Mouse (Mus musculus) gastrocnemius, postnatal 36 days (tissue): ENCODE measurements around the gene Fgfr2. TPM values are rescaled to one million over a fixed set of nuclear protein-coding genes. Genes with fewer than 3 reads are reported as not detected.
"Not testable (repeated sequence)": the region's sequence is repeated elsewhere in the genome, so short reads cannot be mapped to it uniquely, and the experiment has no call there.

ENCODE experiments used
- DNase-seq, 2 experiments: peaks; one replicate each; pipeline ENCODE4 v3.0.0; 2022
- intact Hi-C: fragments of 180-260 bp; cut with DNase I; formaldehyde crosslinking; loops from one replicate; pipeline ENCODE4 v1.15.1; 2025
- total RNA-seq, 2 experiments: library from RNA; stranded (reverse); gene quantifications; 2 replicates each; pipeline ENCODE4 v1.2.3; 2021

Fgfr2 gene
- total RNA-seq, 2 experiments from 2014 or later, result 0.28 to 0.49 TPM

DNA sequence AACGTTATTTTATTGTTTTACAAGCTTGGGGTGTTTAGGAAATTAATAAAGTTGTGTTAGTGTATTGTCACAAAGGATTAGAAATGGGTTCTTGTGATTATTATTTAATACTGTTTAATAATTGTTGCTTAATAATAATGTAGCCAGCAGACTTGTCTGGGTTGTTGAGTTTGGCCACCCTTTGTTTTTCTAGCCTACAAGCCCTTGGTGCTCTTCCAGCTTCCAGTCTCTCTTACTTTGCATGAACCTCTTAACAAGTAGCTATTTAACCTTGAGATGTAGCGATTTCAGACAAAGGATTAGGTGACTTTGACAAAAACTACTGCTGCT is 1711.2 kb downstream of the Fgfr2 start:
- DNase-seq, result no peak
- intact Hi-C loops, result loop anchor here (5.0 kb wide), 2 partner anchors 40 to 145 kb away; partner anchors contain the start of gene Pstk

GRCm38 (mm10) chr7:131411221-131411940 is 1711.8 kb downstream of the Fgfr2 start:
- intact Hi-C loops, result loop anchor here (5.0 kb wide), 2 partner anchors 39 to 146 kb away; partner anchors contain the start of gene Pstk
- no peak for DNase-seq

DNA sequence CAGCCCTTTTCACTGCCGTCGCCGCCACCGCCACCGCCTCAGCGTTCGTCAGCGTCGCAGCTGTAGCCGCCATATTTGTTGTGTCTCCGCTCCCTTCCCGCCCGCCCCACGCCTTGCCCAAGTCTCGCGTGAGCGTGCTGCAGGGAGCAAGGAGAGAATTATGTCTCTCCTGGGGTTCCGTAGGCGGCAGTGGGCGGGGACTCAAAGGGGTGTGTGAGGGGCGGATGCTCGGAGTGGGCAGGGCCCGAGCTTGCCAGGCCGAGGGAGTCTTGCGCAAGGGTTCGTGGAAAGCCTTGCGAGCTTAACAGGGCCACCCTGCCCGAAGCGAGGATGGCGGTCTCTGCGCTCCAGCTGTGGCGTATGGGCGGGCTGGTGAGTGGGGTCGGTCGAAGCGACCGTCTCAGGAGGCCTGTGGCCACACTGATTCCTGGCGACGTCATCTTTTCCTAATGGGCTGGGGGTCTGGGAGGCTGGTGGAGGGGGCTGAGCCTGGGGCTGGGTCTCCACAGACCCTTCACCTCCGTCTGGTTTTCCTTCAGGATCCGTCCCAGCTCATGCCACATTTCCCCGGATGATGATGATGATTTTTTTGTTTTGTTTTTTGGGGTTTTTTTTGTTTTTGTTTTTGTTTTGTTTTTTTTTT is 1712.6 kb downstream of the Fgfr2 start, which contains the start of the genes Ikzf5 and Acadsb:
Gene Ikzf5, minus strand, starts transcription at position 106 of the 643 bp plus-strand sequence.
Gene Acadsb, plus strand, starts transcription at position 186 of the 643 bp plus-strand sequence.
- DNase-seq, result peak; percentile 98 to 99
- intact Hi-C loops, result loop anchor here (5.0 kb wide), 2 partner anchors 38 to 147 kb away; partner anchors contain the start of gene Pstk

DNA sequence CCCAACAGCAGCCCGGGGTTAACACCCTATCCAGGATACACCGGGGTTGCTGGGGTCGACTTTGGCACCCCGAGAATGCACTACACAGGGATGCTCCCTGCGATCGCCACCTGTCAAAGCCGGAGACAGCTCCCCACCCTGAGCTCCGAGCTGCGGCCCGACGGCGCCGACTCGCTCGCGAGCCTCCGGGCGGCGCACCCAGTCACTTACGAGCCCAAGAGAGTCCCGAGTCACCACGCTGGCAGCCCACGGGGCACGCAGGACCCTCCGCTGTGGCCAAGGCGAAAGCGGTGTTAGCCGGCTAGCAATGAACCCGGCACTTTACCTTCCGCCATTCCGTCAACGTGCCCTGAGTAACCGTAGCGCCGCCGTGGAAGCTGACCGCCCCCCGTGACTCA is 1713.2 kb downstream of the Fgfr2 start:
- intact Hi-C loops, result loop anchor here (5.0 kb wide), 2 partner anchors 38 to 147 kb away; partner anchors contain the start of gene Pstk
- peak in 1 of 2 experiments; percentile 9 for DNase-seq

- intact Hi-C loops, result no loop called here
- no peak for DNase-seq
Measured at GRCm38 (mm10) chr7:131409321-131409987, 1713.7 kb downstream of the Fgfr2 start.

GRCm38 (mm10) chr7:131391761-131392160 is 1731.4 kb downstream of the Fgfr2 start:
- DNase-seq, intact Hi-C loops: not testable (repeated sequence)

GRCm38 (mm10) chr7:131371880-131372651 is 1751.1 kb downstream of the Fgfr2 start:
- no peak for DNase-seq
- intact Hi-C loops, result loop anchor here (5.0 kb wide), 1 partner anchor 40 kb away; the partner anchor contains the start of genes Acadsb and Ikzf5

- intact Hi-C loops, result loop anchor here (5.0 kb wide), 1 partner anchor 41 kb away; the partner anchor contains the start of genes Acadsb and Ikzf5
- no peak for DNase-seq
Measured at GRCm38 (mm10) chr7:131371470-131371860, 1751.7 kb downstream of the Fgfr2 start.

DNA sequence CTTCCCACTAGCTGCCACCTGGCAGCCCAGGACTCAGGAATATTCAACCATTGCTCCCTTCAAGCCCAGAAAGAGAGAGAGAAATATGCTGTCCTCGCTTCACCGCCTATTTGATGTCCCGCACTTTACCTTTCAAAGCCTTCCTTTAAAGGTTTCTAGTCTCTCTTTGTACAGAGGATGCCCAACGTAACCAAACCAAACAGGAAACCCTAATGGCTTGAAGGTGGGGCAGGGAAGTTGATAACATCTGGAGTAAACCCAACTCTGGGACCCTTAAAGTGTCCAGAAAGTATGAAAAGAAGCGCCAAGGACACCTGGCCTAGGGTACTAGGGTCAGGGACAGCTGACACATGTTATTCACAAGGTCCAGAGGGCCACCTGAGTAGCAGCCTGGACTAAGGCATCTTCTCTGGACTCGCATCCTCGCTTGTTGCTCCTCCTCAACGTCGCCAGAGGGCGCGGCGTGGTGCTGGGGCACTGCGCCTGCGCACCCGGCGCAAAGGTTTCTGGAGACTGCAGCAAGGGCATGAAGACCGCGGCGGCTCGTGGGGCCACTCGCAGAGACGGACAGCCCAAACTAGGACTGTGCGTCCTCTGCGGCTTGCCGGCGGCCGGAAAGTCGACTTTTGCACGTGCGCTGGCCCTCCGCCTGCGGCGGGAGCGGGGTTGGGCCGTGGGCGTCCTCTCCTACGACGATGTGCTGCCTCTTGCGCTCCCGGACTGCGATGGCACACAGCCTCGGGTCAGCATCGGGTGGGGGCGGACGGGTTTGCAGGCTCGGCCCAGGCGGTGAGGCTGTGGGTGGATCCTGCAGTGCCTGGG is 1752.3 kb downstream of the Fgfr2 start, which contains the start of gene Pstk:
Gene Pstk, plus strand, starts transcription at position 494 of the 822 bp plus-strand sequence.
- intact Hi-C loops, result loop anchor here (5.0 kb wide), 1 partner anchor 41 kb away; the partner anchor contains the start of genes Acadsb and Ikzf5

GRCm38 (mm10) chr7:131364131-131364530 is 1759.0 kb downstream of the Fgfr2 start:
- intact Hi-C loops, result no loop called here
- no peak for DNase-seq

More for the DNA sequence above, 1752.3 kb downstream of the Fgfr2 start, which contains the start of gene Pstk:
- DNase-seq, result peak; percentile 81 to 88

- intact Hi-C loops, result no loop called here
Measured at GRCm38 (mm10) chr7:131362615-131363300, 1760.4 kb downstream of the Fgfr2 start, which contains the start of gene 2310057M21Rik. Gene 2310057M21Rik, minus strand, starts transcription at chr7:131362759.

DNA sequence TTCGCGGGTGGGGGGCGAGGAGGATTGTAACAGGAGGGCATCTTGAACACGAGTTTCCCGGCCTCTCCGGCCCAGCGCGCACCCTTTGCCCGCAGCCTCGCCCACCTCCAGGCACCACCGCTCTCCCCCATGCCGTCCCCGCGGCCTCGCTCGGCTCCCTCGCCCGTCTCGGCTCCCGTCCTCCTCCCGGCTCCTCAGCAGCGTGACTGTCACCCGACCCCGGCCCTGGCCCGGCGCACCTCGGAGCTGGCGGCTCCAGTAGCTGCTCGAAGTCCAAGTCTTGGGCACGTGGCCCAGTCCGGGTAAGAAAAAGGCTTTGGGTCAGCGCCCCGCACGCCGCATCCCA is 1760.9 kb downstream of the Fgfr2 start:
- intact Hi-C loops, result no loop called here
- no peak for DNase-seq

More at GRCm38 (mm10) chr7:131362615-131363300, 1760.4 kb downstream of the Fgfr2 start, which contains the start of gene 2310057M21Rik:
- DNase-seq, result peak; percentile 85 to 95

DNA sequence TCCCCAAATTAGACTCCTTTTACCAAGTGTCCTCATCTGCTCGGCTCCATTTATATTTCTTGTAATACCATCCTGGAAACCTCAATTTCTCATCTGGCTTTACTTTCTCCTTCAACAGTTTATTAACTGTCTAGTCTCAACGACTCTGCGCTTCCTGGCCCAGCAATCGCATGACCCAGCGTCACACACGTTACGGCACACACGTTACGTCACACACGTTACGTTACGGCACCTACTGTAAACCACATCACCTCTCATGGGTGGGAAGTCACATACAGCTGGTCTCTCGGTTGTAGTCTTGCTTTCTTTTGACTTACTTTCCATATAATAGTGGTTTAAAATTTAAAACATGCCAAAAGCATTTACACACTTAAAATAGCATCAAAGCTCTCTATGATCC is 1767.0 kb downstream of the Fgfr2 start:
- intact Hi-C loops, result no loop called here
- DNase-seq, result no peak

GRCm38 (mm10) chr7:131345856-131346541 is 1777.2 kb downstream of the Fgfr2 start:
- intact Hi-C loops, result no loop called here
- DNase-seq, result no peak

DNA sequence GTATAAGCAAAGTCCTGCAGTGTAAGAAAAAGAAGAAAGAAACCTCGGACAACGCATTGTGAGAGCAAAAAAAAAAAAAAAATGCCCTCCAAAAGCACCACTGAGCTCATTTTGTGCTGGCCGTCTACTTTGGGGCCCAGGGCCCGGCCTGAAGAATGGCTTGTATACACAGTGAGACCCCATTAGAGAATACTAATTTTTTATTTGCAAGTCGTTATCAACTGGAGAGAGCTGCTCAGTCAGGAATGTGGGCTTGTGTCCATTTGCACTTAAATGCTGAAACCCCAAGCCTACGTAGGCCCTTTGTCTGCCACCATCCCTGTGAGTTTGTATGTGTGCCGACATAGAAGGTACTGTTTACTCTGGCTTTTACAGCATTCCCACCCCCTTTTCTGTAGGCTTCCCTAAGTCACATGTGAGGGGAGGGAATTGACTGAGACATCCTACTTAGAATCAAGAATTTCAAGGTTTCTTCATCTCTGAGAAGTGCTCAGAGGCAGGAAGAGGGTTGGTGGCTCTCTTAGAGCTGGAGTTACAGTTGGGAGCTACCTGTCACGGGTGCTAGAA is 1785.6 kb downstream of the Fgfr2 start:
- no peak for DNase-seq
- intact Hi-C loops, result no loop called here

GRCm38 (mm10) chr7:131333564-131333963 is 1789.6 kb downstream of the Fgfr2 start, which contains the start of gene Fam24a:
Gene Fam24a, plus strand, starts transcription at chr7:131333864.
- DNase-seq, result no peak
- intact Hi-C loops, result no loop called here

DNA sequence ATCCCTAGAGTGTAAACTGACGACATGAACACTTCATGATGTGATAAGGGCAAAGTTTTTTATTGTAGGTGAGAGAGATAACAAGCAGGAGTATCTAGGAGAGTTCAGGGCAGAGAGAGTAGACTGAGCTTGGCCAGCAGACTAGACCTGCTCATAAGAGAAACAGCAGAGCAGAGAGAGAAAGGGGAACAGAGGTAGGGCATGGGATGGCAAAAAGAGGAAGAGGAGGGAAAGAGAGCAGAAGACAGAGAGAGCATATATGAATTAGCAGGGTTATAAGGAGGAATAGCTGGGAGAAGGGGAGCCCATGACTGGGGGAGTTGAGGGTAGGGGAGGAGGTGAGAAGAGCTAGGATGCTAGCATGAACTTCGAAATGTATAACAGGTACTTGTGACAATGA is 1791.5 kb downstream of the Fgfr2 start:
- DNase-seq, result no peak
- intact Hi-C loops, result no loop called here
